In genomic region chr5:124899945-124900631, GRCm38 (mm10) we compare ENCODE assay signal across 9 mouse cellular contexts. TPM values are rescaled to one million over a fixed set of nuclear protein-coding genes. Genes with fewer than 3 reads are reported as not detected.
DNase-seq lines count a peak whose midpoint lies in the region; ATAC-seq lines count a peak whose summit lies in the region.
"Had no signal": no experiment of that assay in that cellular context is flagged by ENCODE, and none has a peak within 500 bp of the region (broad histone marks: within the 10 kb centered on the region; RNA-seq: fewer than 3 reads in every experiment).

No protein-coding gene starts in this region.

- 0 out of 2 replicates have a peak, but pooled peaks cover 4% of the 10 kb centered on the region for H3K36me3 ChIP-seq in forebrain, embryonic 10.5 days (replicated peaks)
- H3K36me3 ChIP-seq in heart, embryonic 15.5 days = no peaks in the 10 kb centered on the region
- no peaks in the 10 kb centered on the region for H3K36me3 ChIP-seq in liver, embryonic 12.5 days
- H3K36me3 ChIP-seq in stomach, embryonic 15.5 days = no peaks in the 10 kb centered on the region
- H3K36me3 ChIP-seq: liver, embryonic 15.5 days had no signal

- peaks cover 15% of the 10 kb centered on the region for H3K4me1 ChIP-seq in forebrain, embryonic 10.5 days
- peaks cover 5% of the 10 kb centered on the region for H3K4me1 ChIP-seq in heart, embryonic 15.5 days (replicated peaks)
- H3K4me1 ChIP-seq in liver, embryonic 12.5 days = peaks cover 4% of the 10 kb centered on the region; the same call in 1 of the 2 replicates
- peaks cover 14% of the 10 kb centered on the region; the same call in 1 of the 2 replicates for H3K4me1 ChIP-seq in stomach, embryonic 15.5 days
- H3K4me1 ChIP-seq: liver, embryonic 15.5 days had no signal

- 45% methylated on average over 20 of the region's 20 CpGs for WGBS in forebrain, embryonic 10.5 days
- WGBS in heart, embryonic 15.5 days = 17% methylated on average over 20 of the region's 20 CpGs
- WGBS in liver, embryonic 12.5 days (ENCODE audit: insufficient replicate concordance) = 31% methylated on average over 20 of the region's 20 CpGs
- 16% methylated on average over 20 of the region's 20 CpGs for WGBS in stomach, embryonic 15.5 days

- peak overlapping the region; percentile 48 for H3K27ac ChIP-seq in forebrain, embryonic 10.5 days
- H3K27ac ChIP-seq in heart, embryonic 15.5 days = no peak overlapping the region
- no peak overlapping the region for H3K27ac ChIP-seq in liver, embryonic 12.5 days
- H3K27ac ChIP-seq in stomach, embryonic 15.5 days = no peak overlapping the region
- H3K27ac ChIP-seq: liver, embryonic 15.5 days had no signal

- peak; percentile 55 for DNase-seq in brain, embryonic 18.5 days (ENCODE audit: low read depth, low spot score)
- peak; percentile 83 for DNase-seq in forebrain, embryonic 10.5 days (ENCODE audit: extremely low spot score, low spot score)
- DNase-seq in kidney, postnatal 14 days = peak; percentile 88
- DNase-seq in neural tube, embryonic 10.5 days (ENCODE audit: extremely low spot score, low spot score) = peak; percentile 91

- H3K27me3 ChIP-seq in forebrain, embryonic 10.5 days (ENCODE audit: poor library complexity, severe bottlenecking) = no peaks in the 10 kb centered on the region
- H3K27me3 ChIP-seq in heart, embryonic 15.5 days = no peaks in the 10 kb centered on the region
- 0 out of 2 replicates have a peak, but pooled peaks cover 6% of the 10 kb centered on the region for H3K27me3 ChIP-seq in liver, embryonic 12.5 days (replicated peaks)
- no peaks in the 10 kb centered on the region for H3K27me3 ChIP-seq in stomach, embryonic 15.5 days (replicated peaks)
- H3K27me3 ChIP-seq: liver, embryonic 15.5 days had no signal

- peak overlapping the region; percentile 25; the same call in 1 of the 2 replicates for H3K4me3 ChIP-seq in forebrain, embryonic 10.5 days
- H3K4me3 ChIP-seq in heart, embryonic 15.5 days = peak overlapping the region; percentile 29
- no peak overlapping the region for H3K4me3 ChIP-seq in liver, embryonic 12.5 days
- peak overlapping the region; percentile 19 for H3K4me3 ChIP-seq in stomach, embryonic 15.5 days (replicated peaks)
- H3K4me3 ChIP-seq: liver, embryonic 15.5 days had no signal

- peak overlapping the region; percentile 62 for H3K4me2 ChIP-seq in heart, embryonic 15.5 days
- peak overlapping the region; percentile 7; the same call in 1 of the 2 replicates for H3K4me2 ChIP-seq in liver, embryonic 12.5 days
- H3K4me2 ChIP-seq in stomach, embryonic 15.5 days = peak overlapping the region; percentile 56
- H3K4me2 ChIP-seq: liver, embryonic 15.5 days had no signal

- H3K9ac ChIP-seq in heart, embryonic 15.5 days = 0 out of 2 replicates have a peak overlapping the region, but pooled peaks have one; percentile 26
- no peak overlapping the region for H3K9ac ChIP-seq in liver, embryonic 12.5 days
- no peak overlapping the region for H3K9ac ChIP-seq in stomach, embryonic 15.5 days
- H3K9ac ChIP-seq: liver, embryonic 15.5 days had no signal

- H3K9me3 ChIP-seq in forebrain, embryonic 10.5 days = no peaks in the 10 kb centered on the region
- no peaks in the 10 kb centered on the region for H3K9me3 ChIP-seq in heart, embryonic 15.5 days (replicated peaks)
- no peaks in the 10 kb centered on the region for H3K9me3 ChIP-seq in liver, embryonic 12.5 days (replicated peaks)
- no peaks in the 10 kb centered on the region for H3K9me3 ChIP-seq in stomach, embryonic 15.5 days
- H3K9me3 ChIP-seq: liver, embryonic 15.5 days had no signal

- peak; percentile 97 for ATAC-seq in CD4-positive, CD25-positive, alpha-beta regulatory T cell, adult 4 months
- 0 out of 2 replicates have a peak, but pooled peaks have one; percentile 34 for ATAC-seq in heart, embryonic 15.5 days (replicated peaks; ENCODE audit: insufficient number of reproducible peaks, insufficient read depth, low FRiP score, low read depth)
- no peak for ATAC-seq in liver, embryonic 12.5 days
- ATAC-seq in stomach, embryonic 15.5 days (ENCODE audit: insufficient read depth, low FRiP score, low read depth) = peak; percentile 18; the same call in 1 of the 2 replicates

RNA-seq across cellular contexts. Expression of gene Zfp664, which starts 37.6 kb away (rescaled TPM):
- 10 to 100 TPM in 1 of 2 experiments, 1 to 10 TPM in 1; 8.3 to 11.2 TPM for polyA plus RNA-seq in CD4-positive, CD25-positive, alpha-beta regulatory T cell, adult 4 months (2017; shearing (Covaris generic))
- 148 and 162 TPM in 2 replicates for polyA plus RNA-seq in forebrain, embryonic 10.5 days (2016; fragmentation: Nextera tagmentation; extraction: Ambion mirVana)
- polyA plus RNA-seq in heart, embryonic 15.5 days (2015; fragmentation: Nextera tagmentation; extraction: Ambion mirVana) = 52.2 and 62.3 TPM in 2 replicates
- 21.3 and 22.6 TPM in 2 replicates for polyA plus RNA-seq in liver, embryonic 12.5 days (2016; fragmentation: Nextera tagmentation; extraction: Ambion mirVana)
- 79.9 and 94.3 TPM in 2 replicates for polyA plus RNA-seq in stomach, embryonic 15.5 days (2015; fragmentation: Nextera tagmentation; extraction: Ambion mirVana)

RNA-seq across cellular contexts. Expression of gene Ccdc92, which starts 37.9 kb away (rescaled TPM):
- 1 to 10 TPM; 3.1 to 3.7 TPM for polyA plus RNA-seq in CD4-positive, CD25-positive, alpha-beta regulatory T cell, adult 4 months (2017; shearing (Covaris generic))
- polyA plus RNA-seq in forebrain, embryonic 10.5 days (2016; fragmentation: Nextera tagmentation; extraction: Ambion mirVana) = 14.0 and 14.4 TPM in 2 replicates
- 2.8 and 5.0 TPM in 2 replicates for polyA plus RNA-seq in heart, embryonic 15.5 days (2015; fragmentation: Nextera tagmentation; extraction: Ambion mirVana)
- 0.93 and 1.3 TPM in 2 replicates for polyA plus RNA-seq in liver, embryonic 12.5 days (2016; fragmentation: Nextera tagmentation; extraction: Ambion mirVana)
- polyA plus RNA-seq in stomach, embryonic 15.5 days (2015; fragmentation: Nextera tagmentation; extraction: Ambion mirVana) = 7.4 and 7.5 TPM in 2 replicates

Comparison
In these comparisons a context has a peak if more than half of its experiments do, and no peak if none do; other contexts are left out.
1. H3K4me2 ChIP-seq: peak in every context shown above with its lines; median percentile 62 in heart, embryonic 15.5 days; 56 in stomach, embryonic 15.5 days; 7 in liver, embryonic 12.5 days.